ENCODE assay signal across 22 mouse cellular contexts in the genomic region with DNA sequence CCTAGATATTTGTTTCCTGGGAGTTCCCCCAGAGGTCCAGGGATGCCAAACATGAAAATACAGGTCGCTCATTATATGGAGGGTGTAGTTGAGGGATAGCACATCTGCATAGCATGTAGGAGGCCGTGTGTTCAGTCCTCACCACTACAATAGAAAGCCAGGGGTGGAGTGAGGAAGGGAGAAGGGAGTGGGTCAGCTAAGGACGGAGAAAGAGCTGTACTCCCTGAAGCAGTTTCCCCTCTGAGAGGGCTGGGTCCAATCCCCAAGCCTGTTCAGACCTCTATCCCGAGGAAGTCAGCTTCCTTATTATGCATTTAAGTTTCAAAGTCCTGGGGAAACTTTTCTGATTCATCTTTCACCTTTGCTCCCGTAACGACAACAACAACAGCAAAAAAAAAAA.
DNase-seq lines count a peak whose midpoint lies in the region; ATAC-seq and TF ChIP-seq lines count a peak whose summit lies in the region.
"Had no signal": no experiment of that assay in that cellular context is flagged by ENCODE, and none has a peak within 500 bp of the region (broad histone marks: within the 10 kb centered on the region; RNA-seq: fewer than 3 reads in every experiment).

No protein-coding gene starts in this region.

- H3K9ac ChIP-seq in liver, embryonic 12.5 days = no peak overlapping the region
- H3K9ac ChIP-seq in CH12.LX (ENCODE audit: insufficient read depth, low read depth) = no peak overlapping the region
- no peak overlapping the region for H3K9ac ChIP-seq in intestine, embryonic 15.5 days
- no peak overlapping the region for H3K9ac ChIP-seq in liver, postnatal 0 days (replicated peaks)
- H3K9ac ChIP-seq: embryonic facial prominence, embryonic 15.5 days; forebrain, embryonic 12.5 days; forebrain, postnatal 0 days; heart, embryonic 13.5 days; hindbrain, embryonic 15.5 days; limb, embryonic 13.5 days had no signal

- TF ChIP-seq EP300 in CH12.LX (IDR thresholded peaks at IDR 0.05; ENCODE audit: low read length) = no peak
- no peak for TF ChIP-seq EP300 in liver, postnatal 0 days (IDR thresholded peaks at IDR 0.05; ENCODE audit: low read depth)

- TF ChIP-seq POLR2A in CH12.LX (IDR thresholded peaks at IDR 0.05; ENCODE audit: low read depth, low read length) = no peak

- H3K36me3 ChIP-seq in liver, embryonic 12.5 days = no peaks in the 10 kb centered on the region
- no peaks in the 10 kb centered on the region for H3K36me3 ChIP-seq in CH12.LX (replicated peaks in 1 of 2; ENCODE audit: control insufficient read depth in 1 of 2, insufficient read depth in 1 of 2, low read length in 1 of 2)
- H3K36me3 ChIP-seq in intestine, embryonic 15.5 days = no peaks in the 10 kb centered on the region
- H3K36me3 ChIP-seq in liver, postnatal 0 days (replicated peaks; ENCODE audit: insufficient read depth, low read length) = no peaks in the 10 kb centered on the region
- H3K36me3 ChIP-seq: embryonic facial prominence, embryonic 10.5 days; embryonic facial prominence, embryonic 15.5 days; forebrain, embryonic 12.5 days; heart, embryonic 13.5 days; hindbrain, embryonic 15.5 days; limb, embryonic 13.5 days had no signal

- no peak for ATAC-seq in liver, embryonic 12.5 days
- peak; percentile 84 for ATAC-seq in intestine, embryonic 15.5 days
- no peak for ATAC-seq in liver, postnatal 0 days
- ATAC-seq in megakaryocyte-erythroid progenitor cell, adult 5-6 weeks (replicated peaks; ENCODE audit: low FRiP score, low TSS enrichment, poor library complexity, severe bottlenecking) = no peak
- ATAC-seq: forebrain, postnatal 0 days; midbrain, embryonic 16.5 days had no signal

- 0 out of 2 replicates have a peak overlapping the region, but pooled peaks have one; percentile 11 for H3K27ac ChIP-seq in liver, embryonic 12.5 days
- H3K27ac ChIP-seq in CH12.LX (ENCODE audit: insufficient read depth, low read depth) = no peak overlapping the region
- H3K27ac ChIP-seq in intestine, embryonic 15.5 days = no peak overlapping the region
- H3K27ac ChIP-seq in liver, postnatal 0 days (ENCODE audit: low read depth) = peak overlapping the region; percentile 70
- H3K27ac ChIP-seq: embryonic facial prominence, embryonic 10.5 days; embryonic facial prominence, embryonic 15.5 days; forebrain, embryonic 12.5 days; heart, embryonic 13.5 days; hindbrain, embryonic 15.5 days; limb, embryonic 13.5 days; macrophage had no signal

- dilution Hi-C loops in CH12.LX (cut with MboI; ENCODE audit: extremely low pct_ligation_motif_present, extremely low pct_unique_long_range_greater_than_20kb, low sequenced_read_pairs) = no loop called here

- WGBS in liver, embryonic 12.5 days (ENCODE audit: insufficient replicate concordance) = 64% methylated on average over 6 of the region's 6 CpGs
- whole genome bisulfite sequencing in intestine, embryonic 15.5 days = 70% methylated on average over 6 of the region's 6 CpGs
- 57% methylated on average over 6 of the region's 6 CpGs for WGBS in liver, postnatal 0 days (ENCODE audit: insufficient replicate concordance)

- no peak for DNase-seq in liver
- no peak for DNase-seq in CH12.LX (ENCODE audit: extremely low read depth)
- DNase-seq in liver, postnatal 0 days = no peak
- no peak for DNase-seq in c-Kit-positive CD71-positive TER-119-positive erythroid progenitor cells, embryonic 14.5 days (ENCODE audit: low spot score)
- DNase-seq: adrenal gland, postnatal 14 days; cerebellum, adult 8-10 months; cerebellum, postnatal 25 days; forebrain, postnatal 0 days; heart, postnatal 10 days; kidney, postnatal 25 days; thymus, postnatal 14 days had no signal

- in situ Hi-C loops in CH12.LX (cut with MboI; ENCODE audit: low pct_ligation_motif_present, low pct_unique_long_range_greater_than_20kb, low sequenced_read_pairs) = no loop called here

- no peak for TF ChIP-seq CTCF in CH12.LX (conservative IDR thresholded peaks at IDR 0.05 in 1 of 2, IDR thresholded peaks at IDR 0.05 in 1 of 2; ENCODE audit: low read depth in 2 of 2, low read length in 2 of 2)
- no peak for TF ChIP-seq CTCF in liver, postnatal 0 days (IDR thresholded peaks at IDR 0.05; ENCODE audit: low read depth)

- no peak for TF ChIP-seq RAD21 in CH12.LX (IDR thresholded peaks at IDR 0.05; ENCODE audit: low read depth, low read length)

- H3K4me2 ChIP-seq in liver, embryonic 12.5 days = no peak overlapping the region
- H3K4me2 ChIP-seq in CH12.LX (ENCODE audit: insufficient read depth, low read depth, poor library complexity, severe bottlenecking) = no peak overlapping the region
- H3K4me2 ChIP-seq in intestine, embryonic 15.5 days (replicated peaks) = no peak overlapping the region
- H3K4me2 ChIP-seq in liver, postnatal 0 days (ENCODE audit: low read depth, low read length) = peak overlapping the region; percentile 16; the same call in 1 of the 2 replicates
- H3K4me2 ChIP-seq: embryonic facial prominence, embryonic 15.5 days; forebrain, embryonic 12.5 days; heart, embryonic 13.5 days; hindbrain, embryonic 15.5 days; limb, embryonic 13.5 days had no signal

- no peak overlapping the region for H3K4me3 ChIP-seq in liver, embryonic 12.5 days
- no peak overlapping the region for H3K4me3 ChIP-seq in CH12.LX (replicated peaks in 1 of 3; ENCODE audit: low read depth in 2 of 3, low read length in 2 of 3, poor library complexity in 1 of 3)
- no peak overlapping the region for H3K4me3 ChIP-seq in intestine, embryonic 15.5 days (replicated peaks)
- no peak overlapping the region for H3K4me3 ChIP-seq in liver, postnatal 0 days (ENCODE audit: low read depth, low read length)
- H3K4me3 ChIP-seq: embryonic facial prominence, embryonic 10.5 days; embryonic facial prominence, embryonic 15.5 days; forebrain, embryonic 12.5 days; heart, embryonic 13.5 days; hindbrain, embryonic 15.5 days; limb, embryonic 13.5 days had no signal

- peaks cover 61% of the 10 kb centered on the region for H3K4me1 ChIP-seq in liver, embryonic 12.5 days
- H3K4me1 ChIP-seq in CH12.LX (ENCODE audit: control insufficient read depth in 1 of 2, insufficient read depth in 2 of 2) = peaks cover 14 to 65% of the 10 kb centered on the region in 2 experiments
- no peaks in the 10 kb centered on the region for H3K4me1 ChIP-seq in intestine, embryonic 15.5 days (replicated peaks)
- H3K4me1 ChIP-seq in liver, postnatal 0 days (ENCODE audit: insufficient read depth) = peaks cover 25% of the 10 kb centered on the region
- H3K4me1 ChIP-seq: embryonic facial prominence, embryonic 10.5 days; embryonic facial prominence, embryonic 15.5 days; forebrain, embryonic 12.5 days; heart, embryonic 13.5 days; hindbrain, embryonic 15.5 days; limb, embryonic 13.5 days had no signal

- no peaks in the 10 kb centered on the region for H3K79me2 ChIP-seq in CH12.LX (replicated peaks; ENCODE audit: control insufficient read depth, extremely low read depth, insufficient read depth, poor library complexity, severe bottlenecking)

- H3K27me3 ChIP-seq in liver, embryonic 12.5 days (replicated peaks) = no peaks in the 10 kb centered on the region
- H3K27me3 ChIP-seq in CH12.LX (replicated peaks) = no peaks in the 10 kb centered on the region
- H3K27me3 ChIP-seq in intestine, embryonic 15.5 days (replicated peaks) = no peaks in the 10 kb centered on the region
- H3K27me3 ChIP-seq in liver, postnatal 0 days (ENCODE audit: insufficient read depth, low read length) = no peaks in the 10 kb centered on the region
- H3K27me3 ChIP-seq: embryonic facial prominence, embryonic 15.5 days; forebrain, embryonic 12.5 days; heart, embryonic 13.5 days; hindbrain, embryonic 15.5 days; limb, embryonic 13.5 days had no signal

- no peaks in the 10 kb centered on the region for H3K9me3 ChIP-seq in liver, embryonic 12.5 days (replicated peaks)
- H3K9me3 ChIP-seq in CH12.LX (replicated peaks; ENCODE audit: low read length) = peaks cover 3% of the 10 kb centered on the region
- no peaks in the 10 kb centered on the region for H3K9me3 ChIP-seq in intestine, embryonic 15.5 days
- H3K9me3 ChIP-seq in liver, postnatal 0 days (ENCODE audit: low read length) = no peaks in the 10 kb centered on the region
- H3K9me3 ChIP-seq: embryonic facial prominence, embryonic 10.5 days; embryonic facial prominence, embryonic 15.5 days; forebrain, embryonic 12.5 days; hindbrain, embryonic 15.5 days; limb, embryonic 13.5 days had no signal

TF ChIP-seq in CH12.LX, 34 proteins besides CTCF, POLR2A, EP300 and RAD21:
- TF ChIP-seq MAFK (IDR thresholded peaks at IDR 0.05; ENCODE audit: insufficient replicate concordance, low read length) (no peak), ZC3H11A (IDR thresholded peaks at IDR 0.05; ENCODE audit: low read depth, low read length) (no peak), TCF12 (IDR thresholded peaks at IDR 0.05; ENCODE audit: low read depth, low read length) (no peak), ZNF384 (IDR thresholded peaks at IDR 0.05; ENCODE audit: low read depth, low read length) (peak; percentile 56; the same call in 1 of the 2 replicates), MEF2A (IDR thresholded peaks at IDR 0.05; ENCODE audit: borderline replicate concordance, low read depth, low read length) (no peak)

Comparison
In these comparisons a context has a peak if more than half of its experiments do, and no peak if none do; other contexts are left out.
1. H3K27ac ChIP-seq: peak in liver, embryonic 12.5 days (single experiment) and liver, postnatal 0 days (single experiment); none in CH12.LX (single experiment) and intestine, embryonic 15.5 days (single experiment).